Mouse (Mus musculus) liver, adult 2 months (tissue): ENCODE results near the gene Urb2.

Experiments
- CTCF ChIP-seq: fragments of 200-500 bp; IDR thresholded peaks from 2 replicates; pipeline ENCODE4 v1.5.1; 2011; ENCODE audit warnings: low read depth, low read length, control low read depth
- POLR2A ChIP-seq: fragments of 200-500 bp; IDR thresholded peaks from 2 replicates; pipeline ENCODE4 v1.6.1; 2011; ENCODE audit warnings: low read length, control low read depth; ENCODE audit not compliant: insufficient read depth; ENCODE audit errors: extremely low read depth

- TF ChIP-seq CTCF = no peak
- TF ChIP-seq POLR2A = no peak
Observed at GRCm38 (mm10) chr8:124066325-124067058, 45.2 kb downstream of the Urb2 start.
